Mouse (Mus musculus) heart, postnatal 4 days (tissue): Measurements from ENCODE around the gene Cd82. TPM values are rescaled to one million over a fixed set of nuclear protein-coding genes. Genes with fewer than 3 reads are reported as not detected.

Source experiments
- DNase-seq: peaks from one replicate; pipeline ENCODE4 v3.0.0; 2021
- microRNA-seq, 2 experiments: library from miRNA; unstranded; fragments of <30 nt; microRNA quantifications; one replicate each; pipeline ENCODE4 v1.2.0; 2021 to 2022
- total RNA-seq, 2 experiments: library from RNA; stranded (reverse); gene quantifications; 2 replicates each; pipeline ENCODE4 v1.2.3; 2021

Gene Cd82
- total RNA-seq, 2 experiments from 2014 or later = 18.4 to 19.7 TPM

GRCm38 (mm10) chr2:93413367-93414014 is 49.4 kb downstream of the Cd82 start:
- DNase-seq = peak; percentile 77

GRCm38 (mm10) chr2:93412101-93412500 is 50.8 kb downstream of the Cd82 start:
- DNase-seq = no peak

GRCm38 (mm10) chr2:93410899-93411570 is 51.9 kb downstream of the Cd82 start:
- no peak for DNase-seq

- peak; percentile 78 for DNase-seq
These were observed 57.9 kb downstream of the Cd82 start for GRCm38 (mm10) chr2:93405017-93405425.

- DNase-seq = no peak
These were observed 58.8 kb downstream of the Cd82 start for GRCm38 (mm10) chr2:93404169-93404568.

- no peak for DNase-seq
These were observed 59.7 kb downstream of the Cd82 start for GRCm38 (mm10) chr2:93403267-93403666.

GRCm38 (mm10) chr2:93391198-93391597 is 71.7 kb downstream of the Cd82 start:
- no peak for DNase-seq

- no peak for DNase-seq
These were observed 72.6 kb downstream of the Cd82 start for GRCm38 (mm10) chr2:93390170-93390926.

- DNase-seq = no peak
These were observed 76.0 kb downstream of the Cd82 start for GRCm38 (mm10) chr2:93386958-93387357.

- DNase-seq = no peak
These were observed 79.1 kb downstream of the Cd82 start for GRCm38 (mm10) chr2:93383831-93384230.

- no peak for DNase-seq
These were observed 82.3 kb downstream of the Cd82 start for GRCm38 (mm10) chr2:93380680-93381089.

GRCm38 (mm10) chr2:93377797-93378196 is 85.1 kb downstream of the Cd82 start:
- peak; percentile 30 for DNase-seq

- DNase-seq = no peak
These were observed 85.8 kb downstream of the Cd82 start for GRCm38 (mm10) chr2:93377157-93377556.

- DNase-seq = no peak
These were observed 90.1 kb downstream of the Cd82 start for GRCm38 (mm10) chr2:93372872-93373271.

GRCm38 (mm10) chr2:93372097-93372571 is 90.8 kb downstream of the Cd82 start:
- DNase-seq = peak; percentile 38

Small RNA genes within 50 kb of the gene (microRNA-seq; reads per million reads assigned to microRNA genes)
- 0 to 0.20 reads per million in 2 experiments for gene Mir7001

Other genes with a start within 250 kb of the Cd82 start
- gene Tspan18, start 128.6 kb downstream of the Cd82 start, total RNA-seq = 10 to 100 TPM; 60.2 to 64.7 TPM
- gene Gm10803, start 97.4 kb upstream of the Cd82 start, total RNA-seq = not detected
- under 1 TPM; 0.09 to 0.21 TPM for gene Alx4, start 179.2 kb upstream of the Cd82 start, total RNA-seq